Mouse (Mus musculus) embryonic fibroblast, embryonic 13.5 days (primary cell): ENCODE measurements around the gene Ran.

ENCODE experiments used
- CTCF ChIP-seq: IDR thresholded peaks from 2 replicates; pipeline ENCODE4 v1.5.1; 2011; ENCODE audit warnings: mild to moderate bottlenecking, control low read depth, low read length, moderate library complexity, borderline replicate concordance; ENCODE audit not compliant: insufficient read depth
- POLR2A ChIP-seq: IDR thresholded peaks from 2 replicates; pipeline ENCODE4 v1.6.1; 2011; ENCODE audit warnings: low read depth, mild to moderate bottlenecking, control low read depth, low read length, moderate library complexity

- TF ChIP-seq POLR2A, result no peak
- no peak for TF ChIP-seq CTCF
Observed at GRCm38 (mm10) chr5:129015540-129015939, 4.3 kb upstream of the Ran start.
